Mouse (Mus musculus): ENCODE measurements around the gene Sh3pxd2b. TPM values are rescaled to one million over a fixed set of nuclear protein-coding genes. Genes with fewer than 3 reads are reported as not detected.

Gene Sh3pxd2b
- polyA plus RNA-seq, 1 experiment: 3.7 TPM

DNA sequence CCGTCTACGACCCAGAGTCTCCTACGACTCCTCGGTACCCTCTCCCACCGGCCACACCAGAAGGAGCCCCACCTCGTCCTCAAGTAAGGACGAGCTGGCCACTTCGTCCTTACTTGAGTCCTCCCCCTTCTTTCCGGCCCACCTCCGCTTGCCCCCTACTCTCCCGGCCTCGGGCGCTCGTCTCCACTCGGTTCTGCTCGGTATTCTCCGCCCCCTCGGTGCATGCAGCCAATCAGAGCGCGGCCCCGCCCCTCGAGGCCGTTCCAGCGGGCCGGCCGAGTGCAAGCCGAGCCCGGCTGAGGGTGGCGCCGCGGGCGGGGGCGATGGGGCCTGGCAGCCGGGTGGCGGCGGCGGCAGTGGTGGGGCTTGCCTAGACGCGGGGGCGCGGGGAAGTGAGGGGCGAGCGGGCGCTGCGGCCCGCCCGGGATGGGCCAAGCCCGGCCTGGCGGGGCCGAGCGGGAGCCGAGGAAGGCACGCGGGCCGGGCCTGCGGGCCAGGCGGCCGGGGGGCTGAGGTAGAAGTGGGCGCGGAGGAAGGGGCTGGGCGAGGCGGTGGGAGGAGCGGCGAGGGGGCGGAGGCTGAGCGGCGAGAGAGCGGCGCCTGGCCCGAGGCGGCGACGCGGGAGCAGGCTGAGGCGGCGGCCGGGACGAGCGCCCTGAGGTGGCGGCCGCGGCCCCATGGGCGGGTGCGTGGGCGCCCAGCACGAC, 107.3 kb downstream of the Sh3pxd2b start, which contains the start of gene Ubtd2:
Gene Ubtd2 (plus strand): TSS at position 571 of the 707 bp plus-strand sequence.
- Histone ChIP-seq H3K27me3 (replicated peaks; ENCODE audit: control insufficient read depth, insufficient read depth, low read length) (no peaks in the 10 kb centered on the region), H3K4me3 (ENCODE audit: insufficient read depth, low read depth, low read length) (peak within 1 kb of the TSS; percentile 93), H3K36me3 (ENCODE audit: control insufficient read depth, insufficient read depth, low read length) (no peaks in the 10 kb centered on the region; the same call in 1 of the 2 replicates), H3K27ac (ENCODE audit: insufficient read depth, low read depth, low read length) (peak within 1 kb of the TSS; percentile 57; the same call in 1 of the 2 replicates), H3K4me1 (ENCODE audit: control insufficient read depth, insufficient read depth, low read length) (peaks cover 5% of the 10 kb centered on the region; the same call in 1 of the 2 replicates)
- TF ChIP-seq POLR2A (IDR thresholded peaks at IDR 0.05; ENCODE audit: low read depth, low read length) (no peak), CTCF (conservative IDR thresholded peaks at IDR 0.05; ENCODE audit: insufficient read depth, insufficient read length, low read depth, low read length) (no peak)
- WGBS: under 1% methylated on average over 74 of the region's 86 CpGs
- peak; percentile 98 for DNase-seq

DNA sequence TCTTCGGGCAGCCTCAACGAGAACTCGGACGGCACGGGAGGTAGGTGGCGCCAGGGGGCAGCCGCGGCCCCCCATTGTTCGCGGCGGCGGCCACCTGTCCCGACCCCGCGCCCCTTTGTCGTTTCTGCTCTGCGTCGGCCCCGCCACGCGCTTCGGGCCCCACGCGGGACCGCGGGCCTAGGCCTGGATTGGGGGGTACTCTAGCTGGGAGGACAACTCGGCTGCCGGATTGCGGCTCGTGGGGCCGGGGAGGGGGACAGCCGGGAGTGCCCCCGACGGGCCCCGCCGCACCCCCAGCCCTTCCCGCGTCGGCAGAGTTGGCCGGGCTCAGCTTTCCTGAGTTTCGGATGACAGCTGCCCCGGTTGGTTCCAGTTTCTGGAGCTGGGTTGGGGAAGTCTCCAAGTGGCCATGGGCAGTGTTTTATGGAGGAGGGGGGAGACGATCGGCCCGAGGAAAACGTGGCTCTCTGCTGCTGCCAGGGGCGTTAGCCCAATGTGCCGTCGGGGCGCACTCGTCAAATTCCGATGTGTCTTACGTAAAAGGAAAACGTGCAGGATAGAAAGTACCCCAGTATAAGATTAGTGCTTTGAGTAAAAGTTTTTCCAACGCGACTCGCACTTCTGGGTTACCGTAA, 108.0 kb downstream of the Sh3pxd2b start:
- no peaks in the 10 kb centered on the region; the same call in 1 of the 2 replicates for H3K36me3 ChIP-seq (ENCODE audit: control insufficient read depth, insufficient read depth, low read length)
- no peaks in the 10 kb centered on the region for H3K27me3 ChIP-seq (replicated peaks; ENCODE audit: control insufficient read depth, insufficient read depth, low read length)
- peaks cover 5% of the 10 kb centered on the region; the same call in 1 of the 2 replicates for H3K4me1 ChIP-seq (ENCODE audit: control insufficient read depth, insufficient read depth, low read length)
- peak overlapping the region; percentile 48; the same call in 1 of the 2 replicates for H3K27ac ChIP-seq (ENCODE audit: insufficient read depth, low read depth, low read length)
- DNase-seq: peak; percentile 38
- TF ChIP-seq CTCF (conservative IDR thresholded peaks at IDR 0.05; ENCODE audit: insufficient read depth, insufficient read length, low read depth, low read length) (no peak), POLR2A (IDR thresholded peaks at IDR 0.05; ENCODE audit: low read depth, low read length) (no peak)
- 1% methylated on average over 58 of the region's 58 CpGs for WGBS
- H3K4me3 ChIP-seq (ENCODE audit: insufficient read depth, low read depth, low read length): peak overlapping the region; percentile 93

DNA sequence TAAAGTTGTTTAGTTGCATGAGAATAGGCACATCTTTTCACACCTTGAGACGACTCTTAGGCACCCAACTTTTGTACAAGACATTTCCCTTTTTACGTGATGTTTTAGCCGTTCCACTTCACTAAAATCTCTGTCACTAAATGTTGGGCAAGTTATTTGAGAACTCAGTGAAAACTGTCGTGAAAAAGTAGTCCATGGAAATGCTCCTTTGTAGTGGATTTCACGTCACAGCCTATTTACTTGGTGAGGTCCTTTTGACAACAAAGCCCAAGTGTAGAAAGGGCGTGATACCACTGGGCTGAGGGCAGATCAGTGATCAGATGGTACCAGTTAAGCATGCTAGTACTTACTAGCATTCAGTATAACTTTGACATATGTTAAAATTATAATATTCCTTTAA, 108.7 kb downstream of the Sh3pxd2b start:
- Histone ChIP-seq H3K27ac (ENCODE audit: insufficient read depth, low read depth, low read length) (no peak overlapping the region), H3K36me3 (ENCODE audit: control insufficient read depth, insufficient read depth, low read length) (no peaks in the 10 kb centered on the region; the same call in 1 of the 2 replicates), H3K4me1 (ENCODE audit: control insufficient read depth, insufficient read depth, low read length) (peaks cover 5% of the 10 kb centered on the region; the same call in 1 of the 2 replicates), H3K4me3 (ENCODE audit: insufficient read depth, low read depth, low read length) (0 out of 2 replicates have a peak overlapping the region, but pooled peaks have one; percentile 11), H3K27me3 (replicated peaks; ENCODE audit: control insufficient read depth, insufficient read depth, low read length) (no peaks in the 10 kb centered on the region)
- no peak for TF ChIP-seq CTCF (conservative IDR thresholded peaks at IDR 0.05; ENCODE audit: insufficient read depth, insufficient read length, low read depth, low read length)
- no peak for TF ChIP-seq POLR2A (IDR thresholded peaks at IDR 0.05; ENCODE audit: low read depth, low read length)
- WGBS: 36% methylated on average over 6 of the region's 6 CpGs
- peak; percentile 5 for DNase-seq

DNA sequence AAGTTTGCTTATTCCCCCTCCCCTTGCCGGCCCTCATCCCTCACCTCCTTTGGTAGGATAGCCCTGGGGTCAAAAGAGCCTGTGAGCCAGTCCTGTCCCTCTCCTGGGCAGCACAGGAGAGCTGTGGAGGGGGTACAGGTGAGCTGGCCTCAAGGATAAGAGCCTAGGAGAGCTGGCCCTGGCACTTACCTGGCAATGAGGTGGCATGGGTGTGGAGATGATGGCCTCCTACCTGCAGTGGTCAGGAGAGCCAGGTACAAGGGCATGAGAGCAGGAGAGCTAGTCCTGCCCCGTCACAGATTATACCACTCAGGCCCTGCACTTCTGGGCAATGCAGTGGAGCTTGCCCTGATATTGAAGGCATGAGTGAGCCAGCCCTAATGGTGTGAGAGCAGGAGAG, 116.7 kb downstream of the Sh3pxd2b start:
- 57% methylated on average over 2 of the region's 2 CpGs for WGBS

DNA sequence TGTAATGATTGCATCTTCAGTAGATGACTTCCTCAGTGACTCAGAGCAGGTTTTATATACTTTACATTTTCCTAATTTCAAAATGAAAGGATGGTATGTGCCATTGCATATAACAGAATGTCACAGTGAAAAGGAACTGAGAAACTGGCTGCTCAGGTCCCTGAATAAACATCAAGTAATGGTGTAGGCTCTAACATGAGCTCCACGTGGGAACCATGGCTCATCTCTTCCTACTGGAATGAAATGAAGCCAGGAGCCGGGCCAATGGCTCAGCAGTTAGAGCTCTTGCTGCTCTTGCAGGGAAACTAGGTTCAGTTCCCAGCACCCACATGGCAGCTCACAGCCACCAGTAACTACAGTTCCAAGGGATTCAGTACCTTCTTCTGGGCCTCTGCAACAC, 124.3 kb downstream of the Sh3pxd2b start:
- H3K27ac ChIP-seq (ENCODE audit: insufficient read depth, low read depth, low read length): no peak overlapping the region
- no peak for DNase-seq
- TF ChIP-seq CTCF (conservative IDR thresholded peaks at IDR 0.05; ENCODE audit: insufficient read depth, insufficient read length, low read depth, low read length) (no peak), POLR2A (IDR thresholded peaks at IDR 0.05; ENCODE audit: low read depth, low read length) (no peak)

More for the DNA sequence above, 116.7 kb downstream of the Sh3pxd2b start:
- no peak for DNase-seq
- Histone ChIP-seq H3K4me3 (ENCODE audit: insufficient read depth, low read depth, low read length) (no peak overlapping the region), H3K27ac (ENCODE audit: insufficient read depth, low read depth, low read length) (no peak overlapping the region), H3K36me3 (ENCODE audit: control insufficient read depth, insufficient read depth, low read length) (no peaks in the 10 kb centered on the region), H3K4me1 (ENCODE audit: control insufficient read depth, insufficient read depth, low read length) (no peaks in the 10 kb centered on the region), H3K27me3 (replicated peaks; ENCODE audit: control insufficient read depth, insufficient read depth, low read length) (no peaks in the 10 kb centered on the region)
- no peak for TF ChIP-seq POLR2A (IDR thresholded peaks at IDR 0.05; ENCODE audit: low read depth, low read length)

DNA sequence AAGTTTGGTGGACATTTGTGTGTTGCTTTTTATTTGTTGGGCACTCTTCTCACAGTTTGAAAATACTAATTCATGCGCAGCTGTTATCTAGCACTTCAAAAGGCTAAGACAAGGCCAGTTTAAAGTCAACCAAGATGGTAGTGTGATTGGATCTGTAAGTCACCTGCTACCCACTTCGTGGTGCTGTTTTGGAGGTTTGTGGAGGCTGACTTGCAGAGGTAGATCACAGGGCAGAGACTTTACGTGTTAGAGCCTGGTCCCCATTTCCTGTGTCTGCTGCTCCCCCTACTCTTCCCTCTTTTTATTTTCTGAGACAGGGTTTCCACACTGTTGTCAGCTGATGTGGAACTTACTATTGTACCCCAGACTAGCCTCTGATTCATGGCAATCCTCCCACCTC, 127.1 kb downstream of the Sh3pxd2b start:
- Histone ChIP-seq H3K36me3 (ENCODE audit: control insufficient read depth, insufficient read depth, low read length) (no peaks in the 10 kb centered on the region), H3K4me3 (ENCODE audit: insufficient read depth, low read depth, low read length) (no peak overlapping the region), H3K27me3 (replicated peaks; ENCODE audit: control insufficient read depth, insufficient read depth, low read length) (no peaks in the 10 kb centered on the region), H3K27ac (ENCODE audit: insufficient read depth, low read depth, low read length) (no peak overlapping the region), H3K4me1 (ENCODE audit: control insufficient read depth, insufficient read depth, low read length) (no peaks in the 10 kb centered on the region)
- no peak for DNase-seq
- no peak for TF ChIP-seq CTCF (conservative IDR thresholded peaks at IDR 0.05; ENCODE audit: insufficient read depth, insufficient read length, low read depth, low read length)
- no peak for TF ChIP-seq POLR2A (IDR thresholded peaks at IDR 0.05; ENCODE audit: low read depth, low read length)
- 83% methylated on average over 3 of the region's 3 CpGs for WGBS

More for the DNA sequence above, 124.3 kb downstream of the Sh3pxd2b start:
- Histone ChIP-seq H3K36me3 (ENCODE audit: control insufficient read depth, insufficient read depth, low read length) (no peaks in the 10 kb centered on the region), H3K4me3 (ENCODE audit: insufficient read depth, low read depth, low read length) (no peak overlapping the region), H3K4me1 (ENCODE audit: control insufficient read depth, insufficient read depth, low read length) (no peaks in the 10 kb centered on the region), H3K27me3 (replicated peaks; ENCODE audit: control insufficient read depth, insufficient read depth, low read length) (no peaks in the 10 kb centered on the region)
- 67% methylated on average over 2 of the region's 2 CpGs for whole genome bisulfite sequencing

Data from kidney, adult 2 months (tissue).